Mouse (Mus musculus) embryonic facial prominence, embryonic 15.5 days (tissue): ENCODE measurements around the gene Slc38a7. TPM values are rescaled to one million over a fixed set of nuclear protein-coding genes. Genes with fewer than 3 reads are reported as not detected.

Experiments used
- ATAC-seq: fragments of 200-750 bp; cut with Nextera tagmentation; 2 replicates; pipeline ENCODE4 v1.8.0; 2017; ENCODE audit warnings: low read depth, moderate TSS enrichment; ENCODE audit not compliant: insufficient number of reproducible peaks, low FRiP score, low TSS enrichment
- H3K27ac ChIP-seq: fragments of 300-500 bp; sonication (generic); replicated peaks from 2 replicates; pipeline ENCODE4 v1.5.1; 2015; ENCODE audit warnings: mild to moderate bottlenecking, inconsistent platforms
- H3K27me3 ChIP-seq: fragments of 300-500 bp; sonication (generic); 2 replicates; pipeline ENCODE4 v1.6.1; 2015; ENCODE audit warnings: inconsistent platforms
- H3K36me3 ChIP-seq: fragments of 300-500 bp; sonication (generic); 2 replicates; pipeline ENCODE4 v1.6.1; 2015; ENCODE audit warnings: mild to moderate bottlenecking, inconsistent platforms
- H3K4me1 ChIP-seq: fragments of 300-500 bp; sonication (generic); 2 replicates; pipeline ENCODE4 v1.6.1; 2015; ENCODE audit warnings: inconsistent platforms
- H3K4me2 ChIP-seq: fragments of 300-500 bp; sonication (generic); replicated peaks from 2 replicates; pipeline ENCODE4 v1.6.1; 2015; ENCODE audit warnings: mild to moderate bottlenecking, inconsistent platforms
- H3K4me3 ChIP-seq: fragments of 300-500 bp; sonication (generic); replicated peaks from 2 replicates; pipeline ENCODE4 v1.5.1; 2015; ENCODE audit warnings: mild to moderate bottlenecking, inconsistent platforms
- H3K9ac ChIP-seq: fragments of 300-500 bp; sonication (generic); 2 replicates; pipeline ENCODE4 v1.6.1; 2015; ENCODE audit warnings: inconsistent platforms
- H3K9me3 ChIP-seq: fragments of 300-500 bp; sonication (generic); replicated peaks from 2 replicates; pipeline ENCODE4 v1.6.1; 2016; ENCODE audit warnings: inconsistent platforms
- WGBS: fragments of 180-500 bp; shearing (Covaris S2); methylation state at CpG from one replicate; pipeline ENCODE4 v1.1.7; 2015; 5-methylcytosine and 5-hydroxymethylcytosine counted together
- polyA plus RNA-seq: library from polyadenylated mRNA; unstranded; fragments of >200 nt; fragmentation: Nextera tagmentation; extraction: Ambion mirVana; gene quantifications from 2 replicates; pipeline ENCODE4 v1.2.1, GENCODE M21; 2015

The Slc38a7 gene
- 13.8 and 17.2 TPM in 2 replicates for polyA plus RNA-seq

- WGBS: 12% methylated on average over 22 of the region's 22 CpGs
- Histone ChIP-seq H3K9me3 (no peaks in the 10 kb centered on the region), H3K36me3 (peaks cover 1% of the 10 kb centered on the region), H3K27ac (no peak within 1 kb of the TSS), H3K4me2 (peak within 1 kb of the TSS; percentile 75), H3K9ac (peak within 1 kb of the TSS; percentile 62), H3K4me3 (peak within 1 kb of the TSS; percentile 71), H3K4me1 (peaks cover 8% of the 10 kb centered on the region), H3K27me3 (no peaks in the 10 kb centered on the region)
- peak; percentile 90 for ATAC-seq
Observed at GRCm38 (mm10) chr8:95853102-95853843, at the start of gene Slc38a7. Gene Slc38a7, minus strand, starts transcription at chr8:95853539.

GRCm38 (mm10) chr8:95901864-95902263 is 48.5 kb upstream of the Slc38a7 start:
- H3K36me3 ChIP-seq: no peaks in the 10 kb centered on the region
- no peak overlapping the region for H3K9ac ChIP-seq
- WGBS: 32% methylated on average over 7 of the region's 7 CpGs
- no peaks in the 10 kb centered on the region for H3K4me1 ChIP-seq
- H3K4me3 ChIP-seq: no peak overlapping the region
- H3K4me2 ChIP-seq: no peak overlapping the region
- H3K27ac ChIP-seq: no peak overlapping the region
- no peak for ATAC-seq
- no peaks in the 10 kb centered on the region for H3K27me3 ChIP-seq
- no peaks in the 10 kb centered on the region for H3K9me3 ChIP-seq

GRCm38 (mm10) chr8:95893701-95894100 is 40.4 kb upstream of the Slc38a7 start:
- Histone ChIP-seq H3K9me3 (no peaks in the 10 kb centered on the region), H3K27me3 (no peaks in the 10 kb centered on the region), H3K36me3 (no peaks in the 10 kb centered on the region), H3K9ac (no peak overlapping the region), H3K27ac (no peak overlapping the region), H3K4me3 (no peak overlapping the region), H3K4me2 (no peak overlapping the region), H3K4me1 (no peaks in the 10 kb centered on the region)
- WGBS: 65% methylated on average over 5 of the region's 5 CpGs
- ATAC-seq: no peak

- Histone ChIP-seq H3K4me2 (peak within 1 kb of the TSS; percentile 91), H3K9ac (peak within 1 kb of the TSS; percentile 63), H3K9me3 (no peaks in the 10 kb centered on the region), H3K4me1 (peaks cover 14% of the 10 kb centered on the region), H3K36me3 (no peaks in the 10 kb centered on the region), H3K27ac (peak within 1 kb of the TSS; percentile 69), H3K27me3 (no peaks in the 10 kb centered on the region), H3K4me3 (peak within 1 kb of the TSS; percentile 98)
- ATAC-seq: peak; percentile 88
- 7% methylated on average over 31 of the region's 31 CpGs for WGBS
Observed at GRCm38 (mm10) chr8:95888285-95889136, 35.2 kb upstream of the Slc38a7 start, which contains the start of gene Got2. Gene Got2, minus strand, starts transcription at chr8:95888547.

GRCm38 (mm10) chr8:95887578-95888284 is 34.4 kb upstream of the Slc38a7 start:
- peak overlapping the region; percentile 91 for H3K4me2 ChIP-seq
- H3K36me3 ChIP-seq: no peaks in the 10 kb centered on the region
- peaks cover 14% of the 10 kb centered on the region for H3K4me1 ChIP-seq
- WGBS: under 1% methylated on average over 38 of the region's 38 CpGs
- H3K9me3 ChIP-seq: no peaks in the 10 kb centered on the region
- peak overlapping the region; percentile 98 for H3K4me3 ChIP-seq
- peak; percentile 91 for ATAC-seq
- H3K27me3 ChIP-seq: no peaks in the 10 kb centered on the region
- peak overlapping the region; percentile 69 for H3K27ac ChIP-seq
- H3K9ac ChIP-seq: peak overlapping the region; percentile 63

GRCm38 (mm10) chr8:95886647-95887577 is 33.6 kb upstream of the Slc38a7 start:
- Histone ChIP-seq H3K27me3 (no peaks in the 10 kb centered on the region), H3K4me2 (peak overlapping the region; percentile 91), H3K4me3 (peak overlapping the region; percentile 98), H3K9me3 (no peaks in the 10 kb centered on the region), H3K4me1 (peaks cover 14% of the 10 kb centered on the region), H3K36me3 (no peaks in the 10 kb centered on the region), H3K27ac (0 out of 2 replicates have a peak overlapping the region, but pooled peaks have one; percentile 69), H3K9ac (no peak overlapping the region)
- no peak for ATAC-seq
- WGBS: 53% methylated on average over 17 of the region's 17 CpGs

GRCm38 (mm10) chr8:95885966-95886365 is 32.6 kb upstream of the Slc38a7 start:
- H3K4me1 ChIP-seq: peaks cover 14% of the 10 kb centered on the region
- no peak overlapping the region for H3K27ac ChIP-seq
- no peak overlapping the region for H3K9ac ChIP-seq
- H3K9me3 ChIP-seq: no peaks in the 10 kb centered on the region
- no peak overlapping the region for H3K4me2 ChIP-seq
- H3K4me3 ChIP-seq: no peak overlapping the region
- no peak for ATAC-seq
- 67% methylated on average over 5 of the region's 5 CpGs for WGBS
- no peaks in the 10 kb centered on the region for H3K27me3 ChIP-seq
- H3K36me3 ChIP-seq: no peaks in the 10 kb centered on the region

- 74% methylated on average over 5 of the region's 5 CpGs for WGBS
- Histone ChIP-seq H3K9me3 (no peaks in the 10 kb centered on the region), H3K27me3 (no peaks in the 10 kb centered on the region), H3K4me2 (no peak overlapping the region), H3K4me3 (no peak overlapping the region), H3K4me1 (peaks cover 14% of the 10 kb centered on the region), H3K36me3 (no peaks in the 10 kb centered on the region), H3K9ac (no peak overlapping the region), H3K27ac (no peak overlapping the region)
- ATAC-seq: no peak
Observed at GRCm38 (mm10) chr8:95885271-95885841, 32.0 kb upstream of the Slc38a7 start.

- Histone ChIP-seq H3K4me2 (no peak overlapping the region), H3K36me3 (no peaks in the 10 kb centered on the region), H3K4me1 (peaks cover 14% of the 10 kb centered on the region), H3K4me3 (no peak overlapping the region), H3K27me3 (no peaks in the 10 kb centered on the region), H3K9me3 (no peaks in the 10 kb centered on the region), H3K27ac (no peak overlapping the region), H3K9ac (no peak overlapping the region)
- no peak for ATAC-seq
- 81% methylated on average over 12 of the region's 12 CpGs for WGBS
Observed at GRCm38 (mm10) chr8:95884491-95884890, 31.2 kb upstream of the Slc38a7 start.

- Histone ChIP-seq H3K4me1 (peaks cover 9% of the 10 kb centered on the region), H3K9ac (no peak overlapping the region), H3K27ac (no peak overlapping the region), H3K4me3 (no peak overlapping the region), H3K36me3 (peaks cover 6% of the 10 kb centered on the region), H3K9me3 (no peaks in the 10 kb centered on the region), H3K27me3 (no peaks in the 10 kb centered on the region), H3K4me2 (no peak overlapping the region)
- WGBS: 88% methylated on average over 9 of the region's 9 CpGs
- ATAC-seq: no peak
Observed at GRCm38 (mm10) chr8:95882191-95882590, 28.9 kb upstream of the Slc38a7 start.
